Mouse (Mus musculus): Measurements from ENCODE around the gene Akt1.

Gene Akt1

DNA sequence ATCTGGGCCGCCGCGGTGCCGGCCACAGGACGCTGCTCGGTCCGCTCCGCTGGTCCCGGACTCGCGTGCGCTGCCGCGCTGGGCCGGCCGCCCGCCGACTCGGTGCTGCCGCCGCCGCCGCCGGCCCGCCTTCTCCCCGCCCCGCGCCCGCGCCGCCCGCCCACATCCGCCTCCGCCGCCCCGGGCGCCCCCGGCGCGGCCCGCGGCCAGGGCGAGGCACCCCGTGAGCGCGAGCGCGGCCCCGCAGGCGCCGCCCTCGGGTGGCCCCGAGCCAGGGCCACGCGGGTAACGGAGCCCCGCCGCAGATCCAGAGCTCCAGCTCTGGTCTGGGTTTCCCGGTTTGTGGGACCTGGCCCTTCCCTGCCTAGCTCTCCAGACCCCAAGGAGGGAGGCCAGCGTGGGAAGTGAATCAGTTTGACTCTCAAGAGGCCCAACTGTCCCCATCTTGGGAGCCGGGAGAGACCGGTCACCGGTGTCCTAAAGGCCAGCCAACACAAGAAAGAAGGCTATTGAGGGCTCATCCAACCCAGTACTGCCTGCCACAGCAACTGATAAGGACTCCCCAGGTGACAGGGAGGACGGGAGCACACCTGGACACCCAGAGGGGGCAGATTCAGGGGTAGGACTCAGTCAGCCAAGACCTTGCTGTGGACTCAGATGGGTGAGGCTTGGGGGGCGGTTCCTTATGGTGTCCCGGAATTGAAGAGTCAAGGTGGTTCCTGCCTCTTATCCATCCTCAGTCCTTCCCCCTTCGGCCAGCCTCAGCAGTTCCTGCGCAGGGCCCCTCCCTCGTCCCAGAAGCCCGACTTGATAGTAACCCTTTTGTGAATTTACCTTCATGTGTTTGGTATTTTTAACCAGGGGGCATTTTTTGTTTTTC, at the start of gene Akt1:
Gene Akt1 (minus strand): TSS at position 753 of the 880 bp plus-strand sequence.
- CTCF ChIA-PET: interaction anchor here (1.0 to 1.3 kb wide), 3 partner anchors 18 to 50 kb away, joined by 3 to 5 read pairs (median 4); no protein-coding TSS in a partner anchor

- CTCF ChIA-PET: interaction anchor here (0.6 to 1.1 kb wide), 4 partner anchors 20 to 758 kb away, joined by 3 to 4 read pairs (median 4); no protein-coding TSS in a partner anchor
These were observed 49.6 kb upstream of the Akt1 start for GRCm38 (mm10) chr12:112724077-112724805.

DNA sequence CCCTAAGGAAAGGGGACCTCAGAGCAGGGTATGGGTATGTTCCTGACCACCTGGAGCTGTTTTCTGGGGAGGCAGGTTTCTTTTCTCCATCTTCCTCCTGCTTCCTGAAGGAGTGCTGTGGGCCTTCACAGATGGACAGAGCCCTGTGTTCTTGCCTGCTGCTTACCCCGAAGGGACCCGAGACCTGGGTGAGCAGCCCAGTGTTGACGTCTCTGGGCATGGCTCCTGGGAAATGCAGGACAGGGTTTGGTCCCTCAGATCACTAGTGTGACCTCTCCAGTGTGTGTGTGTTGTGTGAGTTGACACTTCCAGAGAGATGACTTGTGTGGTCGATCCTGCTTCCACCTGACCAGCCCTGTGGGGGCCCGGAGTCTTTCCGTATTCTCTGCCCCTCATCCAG, 48.8 kb upstream of the Akt1 start:
- CTCF ChIA-PET: interaction anchor here (0.7 kb wide), 1 partner anchor 126 kb away, joined by 5 read pairs; no protein-coding TSS in a partner anchor

DNA sequence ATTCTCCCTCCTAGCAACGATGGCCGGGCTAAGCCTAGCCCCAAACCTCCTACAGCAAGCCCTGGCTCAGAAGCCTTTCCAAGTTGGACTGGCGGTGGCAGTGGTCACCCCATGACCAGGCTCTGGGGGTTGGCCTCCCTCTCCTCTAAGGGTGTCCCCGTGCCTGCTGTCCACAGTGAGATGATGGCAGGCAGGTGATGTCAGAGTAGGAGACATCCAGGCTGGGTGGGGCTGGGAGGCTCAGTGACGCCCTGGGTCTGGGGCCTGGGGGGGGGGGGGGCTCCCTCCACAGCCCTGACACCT, 48.3 kb upstream of the Akt1 start:
- CTCF ChIA-PET: interaction anchor here (0.7 kb wide), 1 partner anchor 126 kb away, joined by 5 read pairs; no protein-coding TSS in a partner anchor

- CTCF ChIA-PET: interaction anchor here (0.7 kb wide), 1 partner anchor 127 kb away, joined by 5 read pairs; no protein-coding TSS in a partner anchor
These were observed 47.8 kb upstream of the Akt1 start for GRCm38 (mm10) chr12:112722240-112723027.

DNA sequence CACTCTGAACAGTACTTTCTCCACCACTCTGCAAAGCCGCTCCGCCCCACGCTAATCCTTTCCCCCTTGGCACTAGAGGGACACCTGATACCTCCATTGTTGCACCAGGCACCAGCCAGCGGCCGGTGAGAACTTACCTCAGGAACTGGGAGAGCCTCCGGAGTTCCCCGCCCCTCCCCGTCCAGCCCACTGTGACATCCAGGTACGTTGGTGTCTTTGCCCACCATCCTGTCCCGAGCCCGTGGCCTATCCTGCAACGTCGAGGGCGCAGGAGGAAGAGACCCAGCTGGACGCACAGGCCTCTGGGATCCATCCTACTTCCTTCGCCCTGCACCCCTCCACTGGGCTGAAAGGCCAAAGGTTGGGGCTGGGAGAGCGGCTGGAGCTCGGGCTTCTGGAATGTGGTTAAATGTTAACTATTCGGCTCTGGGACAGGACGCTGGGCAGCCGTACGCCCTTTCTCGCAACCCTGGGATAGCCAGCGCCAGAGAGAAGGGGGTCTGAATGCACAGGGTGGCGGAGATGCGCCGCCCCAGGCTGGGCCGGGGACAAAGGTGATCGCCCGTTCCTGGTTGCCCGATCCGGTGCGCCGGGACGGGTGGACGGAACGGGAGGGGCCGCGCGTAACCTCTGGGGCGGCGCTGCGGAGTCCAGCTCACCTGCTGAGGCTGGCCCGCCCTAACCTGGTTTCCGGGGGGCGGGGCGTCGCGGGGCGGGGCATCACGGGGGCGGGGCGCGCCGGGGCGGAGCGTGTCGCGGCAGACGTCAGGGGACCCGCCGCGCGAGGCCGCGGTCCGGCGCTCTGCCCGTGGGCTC, 46.9 kb upstream of the Akt1 start:
- CTCF ChIA-PET: interaction anchor here (0.6 kb wide), 1 partner anchor 82 kb away, joined by 5 read pairs; no protein-coding TSS in a partner anchor

DNA sequence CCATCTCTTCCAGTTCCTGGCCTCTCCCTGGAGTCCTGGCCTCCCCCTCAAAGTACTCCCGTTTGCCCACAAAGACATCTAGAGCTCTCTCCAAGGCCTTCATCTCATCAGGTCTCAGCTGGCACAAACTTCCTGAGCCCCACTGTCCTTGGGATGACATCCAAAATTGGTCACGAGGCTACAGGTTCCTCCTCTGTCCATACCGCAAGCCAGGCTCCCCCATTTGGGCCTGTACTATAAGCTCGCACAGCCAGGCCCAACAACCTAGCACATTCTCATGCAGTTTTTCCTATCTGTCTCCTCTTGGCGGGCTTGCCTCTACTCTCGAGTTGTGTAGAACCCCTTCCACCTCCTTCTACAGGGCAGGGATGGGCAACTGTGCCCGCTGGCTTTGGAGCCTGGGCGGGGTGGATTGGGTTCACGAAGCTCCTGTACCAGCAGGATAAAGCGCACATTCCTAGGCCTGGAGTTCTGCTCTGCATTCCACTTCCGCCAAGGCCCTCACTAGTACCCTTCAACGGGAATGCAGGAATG, 46.3 kb upstream of the Akt1 start:
- CTCF ChIA-PET: no interaction called here

DNA sequence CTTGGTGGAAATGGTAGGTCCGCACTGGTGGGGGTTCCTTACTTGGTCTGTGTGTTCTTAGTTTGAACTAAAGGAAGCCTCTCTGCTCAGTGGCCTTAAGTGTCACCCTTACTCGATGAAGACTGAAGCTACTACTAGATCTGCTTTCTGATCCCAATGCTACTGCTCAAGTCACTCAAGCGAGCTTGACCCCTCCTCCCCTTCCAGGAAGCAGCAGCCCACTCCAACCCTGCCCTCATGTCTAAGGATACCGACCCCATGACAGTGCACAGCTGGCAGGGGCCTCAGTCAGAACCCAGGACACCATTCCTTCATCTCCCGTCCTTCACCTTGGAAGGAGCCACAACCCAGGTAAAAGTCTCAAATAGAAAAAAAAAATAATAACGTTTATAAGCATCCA, 45.5 kb upstream of the Akt1 start, which contains the start of gene Cep170b:
Gene Cep170b (plus strand): TSS at position 240 of the 400 bp plus-strand sequence.
- CTCF ChIA-PET: no interaction called here

DNA sequence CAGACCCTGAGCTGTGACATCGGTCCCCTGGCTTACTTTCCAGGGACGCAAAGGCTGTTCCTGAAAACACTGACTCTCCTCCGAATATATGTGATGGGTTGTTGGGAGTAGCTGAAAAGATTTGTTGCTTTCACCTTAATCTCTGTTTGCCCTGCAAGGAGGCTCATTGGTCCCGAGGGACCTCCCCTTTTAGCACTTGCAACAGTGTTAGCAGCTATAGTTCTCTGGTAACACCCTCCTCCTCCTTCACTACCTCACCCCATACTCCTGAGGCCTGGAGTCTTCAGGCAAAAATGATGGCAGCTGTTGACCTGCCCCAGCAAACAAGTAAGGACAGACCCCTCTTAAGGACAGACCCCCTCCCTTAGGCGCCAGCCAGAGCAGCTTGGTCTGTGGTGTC, 44.3 kb upstream of the Akt1 start:
- CTCF ChIA-PET: no interaction called here

- CTCF ChIA-PET: interaction anchor here (0.6 kb wide), 1 partner anchor 119 kb away, joined by 3 read pairs; no protein-coding TSS in a partner anchor
These were observed 42.5 kb upstream of the Akt1 start for GRCm38 (mm10) chr12:112717140-112717539.

GRCm38 (mm10) chr12:112713984-112714383, 39.3 kb upstream of the Akt1 start:
- CTCF ChIA-PET: no interaction called here

DNA sequence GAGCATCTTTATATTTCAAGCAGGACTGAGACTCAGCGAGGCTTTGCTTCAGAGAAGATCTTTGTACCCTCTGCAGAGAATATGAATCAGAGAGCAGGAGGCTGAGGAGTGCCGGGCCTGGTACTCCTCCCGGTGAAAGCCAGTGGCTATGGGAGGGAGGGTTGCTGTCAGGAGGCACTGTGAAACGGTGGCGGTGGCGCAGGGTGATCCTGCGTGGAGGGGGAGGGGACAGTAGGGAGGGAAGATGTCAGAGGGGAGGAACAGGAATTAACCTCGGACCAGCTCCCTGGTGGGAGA, 32.8 kb upstream of the Akt1 start:
- CTCF ChIA-PET: interaction anchor here (0.7 to 1.1 kb wide), 2 partner anchors 11 to 54 kb away, joined by 3 to 25 read pairs; no protein-coding TSS in a partner anchor

GRCm38 (mm10) chr12:112706704-112707572, 32.3 kb upstream of the Akt1 start:
- CTCF ChIA-PET: interaction anchor here (1.1 kb wide), 2 partner anchors 32 to 53 kb away, joined by 3 read pairs; no protein-coding TSS in a partner anchor

DNA sequence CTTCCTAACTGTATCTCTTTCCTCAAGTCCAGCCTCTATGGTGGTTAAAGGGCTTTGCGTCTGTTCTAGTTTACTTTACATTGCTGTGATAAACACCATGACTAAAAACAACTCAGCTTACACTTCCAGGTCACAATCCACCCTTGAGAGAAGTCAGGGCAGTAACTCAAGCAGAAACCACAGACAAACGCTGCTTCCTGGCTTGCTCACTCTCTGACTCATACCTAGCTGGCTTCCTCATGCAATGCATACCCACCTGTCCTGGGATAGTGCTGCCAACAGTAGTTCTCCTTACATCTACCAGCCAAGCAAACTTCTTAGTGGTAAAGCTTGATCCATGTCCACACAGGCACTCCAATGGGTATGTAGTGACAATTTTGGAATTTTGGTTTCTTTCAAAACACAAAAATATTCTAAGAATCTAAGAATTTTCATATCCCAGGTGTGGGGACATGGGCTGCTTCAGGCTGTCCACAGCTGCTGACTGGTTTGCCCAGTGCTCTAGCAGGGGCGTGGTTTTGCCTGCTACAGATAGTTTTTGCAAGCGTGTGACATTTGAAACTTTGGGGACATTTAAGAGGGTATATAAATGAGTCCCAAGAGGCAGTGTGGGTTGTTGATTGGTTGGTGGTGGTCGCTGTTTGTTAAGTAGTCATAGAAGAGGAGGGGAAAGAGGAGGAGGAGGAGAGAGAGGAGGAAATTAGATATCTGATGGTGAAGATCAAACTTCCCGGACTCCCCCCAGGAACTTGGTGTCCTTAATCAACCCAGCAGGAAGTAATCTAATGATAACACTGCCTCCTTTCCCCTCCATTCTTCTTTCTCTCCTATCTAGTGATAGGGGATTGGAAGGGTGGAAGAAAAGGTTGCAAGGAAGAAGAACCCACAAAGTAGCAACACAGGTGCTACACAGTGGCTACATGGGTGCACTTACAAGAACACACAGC, 28.0 kb upstream of the Akt1 start:
- CTCF ChIA-PET: no interaction called here

GRCm38 (mm10) chr12:112700522-112700921, 25.8 kb upstream of the Akt1 start:
- CTCF ChIA-PET: interaction anchor here (0.7 to 1.6 kb wide), 3 partner anchors 9 to 47 kb away, joined by 3 to 5 read pairs (median 4); partner anchors contain the start of gene Akt1

DNA sequence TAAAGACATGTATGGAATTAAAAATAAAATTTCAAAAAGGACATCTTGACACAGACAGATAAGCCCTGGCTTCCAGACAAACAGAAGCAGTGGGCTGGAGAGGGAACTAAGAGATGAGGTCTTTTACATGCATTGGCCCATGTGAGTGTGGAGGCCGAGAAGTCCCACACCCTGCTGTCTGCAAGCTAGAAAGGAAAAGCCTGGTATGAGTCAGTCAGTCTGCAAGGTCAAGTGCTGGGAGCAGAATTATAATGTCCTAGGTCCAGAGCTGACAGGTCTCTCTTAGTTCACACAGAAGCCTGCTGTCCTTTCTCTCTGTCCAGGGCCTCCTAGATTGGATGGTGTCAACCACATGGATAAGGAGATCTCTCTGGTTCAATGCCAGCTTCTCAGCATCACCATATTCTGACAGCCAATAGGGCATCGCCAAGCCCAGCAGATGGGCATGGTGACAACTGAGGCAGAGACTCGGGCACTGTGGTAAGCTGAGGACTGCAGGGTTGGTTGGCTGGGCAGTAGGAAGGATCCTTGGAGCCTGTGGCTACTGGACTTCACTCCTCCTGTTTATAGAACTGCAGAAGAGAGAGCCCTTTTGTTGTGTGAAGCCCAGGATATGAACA, 22.2 kb upstream of the Akt1 start:
- CTCF ChIA-PET: no interaction called here

DNA sequence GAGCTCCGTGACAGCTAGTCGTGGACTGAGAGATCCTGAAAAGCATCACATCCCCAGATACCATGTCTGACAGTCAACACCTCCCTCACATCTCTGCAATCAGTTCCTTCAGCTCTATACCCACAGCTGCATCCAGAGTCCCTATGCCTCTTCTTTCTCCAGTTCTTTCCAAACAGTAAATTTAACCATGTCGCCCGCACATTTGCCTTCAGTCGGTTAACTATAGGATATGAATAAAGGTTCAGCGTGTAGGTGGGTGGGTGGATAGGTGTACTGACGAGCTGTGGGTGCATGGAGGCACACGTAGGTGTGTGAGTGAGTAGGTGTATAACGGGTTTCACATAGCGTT, 19.4 kb upstream of the Akt1 start:
- CTCF ChIA-PET: interaction anchor here (0.9 kb wide), 1 partner anchor 17 kb away, joined by 4 read pairs; no protein-coding TSS in a partner anchor
